Mouse (Mus musculus) MEL (cell line): Measurements from ENCODE around the gene H2al2a.

Experiments used
- MEF2A ChIP-seq: IDR thresholded peaks from 2 replicates; pipeline ENCODE4 v1.6.1; 2014; ENCODE audit warnings: low read depth, mild to moderate bottlenecking, inconsistent platforms, low read length, improper control_type of control experiment; ENCODE audit not compliant: poor library complexity, insufficient replicate concordance, severe bottlenecking; ENCODE audit errors: extremely low read depth
- TCF12 ChIP-seq: IDR thresholded peaks from 2 replicates; pipeline ENCODE4 v1.6.1; 2014; ENCODE audit warnings: low read depth, mild to moderate bottlenecking, inconsistent platforms, low read length, improper control_type of control experiment, moderate library complexity
- USF1 ChIP-seq: IDR thresholded peaks from 2 replicates; pipeline ENCODE4 v1.6.1; 2014; ENCODE audit warnings: low read depth, mild to moderate bottlenecking, inconsistent platforms, low read length, improper control_type of control experiment, moderate library complexity
- ZC3H11A ChIP-seq: IDR thresholded peaks from 2 replicates; pipeline ENCODE4 v1.6.1; 2012; ENCODE audit warnings: low read depth, mild to moderate bottlenecking, inconsistent platforms, low read length, improper control_type of control experiment

DNA sequence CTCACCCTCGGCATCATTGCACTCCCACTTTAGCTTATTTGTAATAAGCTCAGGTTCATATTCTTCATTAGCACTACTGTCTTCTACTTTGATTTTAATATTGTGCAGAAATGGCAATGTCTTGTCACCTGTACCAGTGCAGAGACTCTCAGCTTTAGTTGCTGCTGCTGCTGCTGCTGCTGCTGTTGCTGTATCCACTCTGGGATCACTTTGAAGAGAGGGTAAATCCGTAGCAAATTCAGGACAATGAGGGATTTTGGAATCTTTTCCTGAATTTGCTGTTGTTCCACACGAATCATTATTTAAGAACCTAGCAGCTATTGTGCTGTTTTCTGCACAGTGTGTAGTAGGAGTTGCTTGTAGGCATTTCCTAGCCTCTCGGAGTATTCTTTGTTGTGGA is 49.4 kb upstream of the H2al2a start:
- TF ChIP-seq TCF12 (no peak), USF1 (no peak), MEF2A (no peak), ZC3H11A (no peak)
